Mouse (Mus musculus) lung, embryonic 16.5 days (tissue): Measurements from ENCODE around the gene Dicer1. TPM values are rescaled to one million over a fixed set of nuclear protein-coding genes. Genes with fewer than 3 reads are reported as not detected.

Experiments used
- ATAC-seq: fragments of 200-750 bp; cut with Nextera tagmentation; 2 replicates; pipeline ENCODE4 v1.8.0; 2017; ENCODE audit warnings: low read depth, mild to moderate bottlenecking, moderate library complexity
- H3K27ac ChIP-seq: fragments of 300-500 bp; sonication (generic); 2 replicates; pipeline ENCODE4 v1.5.1; 2014; ENCODE audit warnings: mild to moderate bottlenecking, control low read depth, low read length
- H3K27me3 ChIP-seq: fragments of 300-500 bp; sonication (generic); 2 replicates; pipeline ENCODE4 v1.6.1; 2014; ENCODE audit warnings: low read depth, low read length, mixed read lengths; ENCODE audit not compliant: control insufficient read depth, insufficient read depth
- H3K36me3 ChIP-seq: fragments of 300-500 bp; sonication (generic); 2 replicates; pipeline ENCODE4 v1.6.1; 2014; ENCODE audit warnings: low read length; ENCODE audit not compliant: control insufficient read depth, insufficient read depth
- H3K4me1 ChIP-seq: fragments of 300-500 bp; sonication (generic); replicated peaks from 2 replicates; pipeline ENCODE4 v1.6.1; 2014; ENCODE audit warnings: low read length, mixed read lengths; ENCODE audit not compliant: control insufficient read depth, insufficient read depth
- H3K4me2 ChIP-seq: fragments of 300-500 bp; sonication (generic); 2 replicates; pipeline ENCODE4 v1.6.1; 2014; ENCODE audit warnings: low read depth, low read length, control low read depth
- H3K4me3 ChIP-seq: fragments of 300-500 bp; sonication (generic); 2 replicates; pipeline ENCODE4 v1.5.1; 2014; ENCODE audit warnings: mild to moderate bottlenecking, low read length, control low read depth
- H3K9ac ChIP-seq: fragments of 300-500 bp; sonication (generic); 2 replicates; pipeline ENCODE4 v1.6.1; 2014; ENCODE audit warnings: low read length, control low read depth
- H3K9me3 ChIP-seq: fragments of 300-500 bp; sonication (generic); 2 replicates; pipeline ENCODE4 v1.6.1; 2016; ENCODE audit warnings: low read length; ENCODE audit not compliant: control insufficient read depth
- WGBS: fragments of 180-500 bp; shearing (Covaris S2); extraction: QIAGEN DNeasy Blood & Tissue Kit; methylation state at CpG from one replicate; pipeline ENCODE4 v1.1.7; 2014; 5-methylcytosine and 5-hydroxymethylcytosine counted together
- polyA plus RNA-seq: library from polyadenylated mRNA; unstranded; fragments of >200 nt; fragmentation: Nextera tagmentation; extraction: Ambion mirVana; gene quantifications from 2 replicates; pipeline ENCODE4 v1.2.1, GENCODE M21; 2015

The Dicer1 gene
- polyA plus RNA-seq, 1 experiment from 2014 or later: 15.3 TPM

- H3K4me1 ChIP-seq: peaks cover 20% of the 10 kb centered on the region
- WGBS: 78% methylated on average over 5 of the region's 5 CpGs
- no peaks in the 10 kb centered on the region for H3K9me3 ChIP-seq
- H3K27ac ChIP-seq: no peak overlapping the region
- no peak for ATAC-seq
- no peak overlapping the region for H3K4me3 ChIP-seq
- no peaks in the 10 kb centered on the region for H3K36me3 ChIP-seq
- H3K9ac ChIP-seq: no peak overlapping the region
- no peak overlapping the region for H3K4me2 ChIP-seq
- H3K27me3 ChIP-seq: no peaks in the 10 kb centered on the region
These were observed 4.5 kb downstream of the Dicer1 start for GRCm38 (mm10) chr12:104747252-104747651.

- H3K9ac ChIP-seq: no peak overlapping the region
- WGBS: 90% methylated on average over 2 of the region's 2 CpGs
- H3K27ac ChIP-seq: no peak overlapping the region
- H3K4me1 ChIP-seq: peaks cover 21% of the 10 kb centered on the region
- no peak overlapping the region for H3K4me3 ChIP-seq
- H3K27me3 ChIP-seq: no peaks in the 10 kb centered on the region
- no peaks in the 10 kb centered on the region for H3K36me3 ChIP-seq
- no peak overlapping the region for H3K4me2 ChIP-seq
- no peak for ATAC-seq
- no peaks in the 10 kb centered on the region for H3K9me3 ChIP-seq
These were observed 5.2 kb downstream of the Dicer1 start for GRCm38 (mm10) chr12:104746601-104747000.

DNA sequence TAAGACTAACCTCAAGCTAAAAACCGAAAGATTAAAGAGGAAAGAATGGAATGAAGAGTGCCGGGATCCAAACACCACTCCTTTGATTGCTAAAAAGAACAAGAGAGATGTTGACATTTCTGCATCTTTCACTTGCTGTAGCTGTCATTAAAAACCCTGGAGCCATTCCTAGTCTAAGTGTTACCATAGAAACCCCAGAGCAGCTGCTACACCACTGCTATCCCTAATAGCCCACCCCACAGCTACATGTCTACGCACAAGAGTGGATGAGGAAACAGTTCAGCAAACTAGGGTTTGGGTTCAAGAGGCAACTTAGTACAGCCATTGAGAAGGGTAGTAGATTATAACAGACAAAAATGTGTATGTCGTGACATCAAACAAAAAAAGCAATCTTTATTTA is 8.1 kb downstream of the Dicer1 start:
- no peak for ATAC-seq
- Histone ChIP-seq H3K9me3 (no peaks in the 10 kb centered on the region), H3K9ac (no peak overlapping the region), H3K27me3 (no peaks in the 10 kb centered on the region), H3K4me2 (no peak overlapping the region), H3K4me1 (peaks cover 10% of the 10 kb centered on the region; the same call in 1 of the 2 replicates), H3K36me3 (no peaks in the 10 kb centered on the region), H3K27ac (no peak overlapping the region), H3K4me3 (no peak overlapping the region)
- 47% methylated on average over 4 of the region's 4 CpGs for WGBS

DNA sequence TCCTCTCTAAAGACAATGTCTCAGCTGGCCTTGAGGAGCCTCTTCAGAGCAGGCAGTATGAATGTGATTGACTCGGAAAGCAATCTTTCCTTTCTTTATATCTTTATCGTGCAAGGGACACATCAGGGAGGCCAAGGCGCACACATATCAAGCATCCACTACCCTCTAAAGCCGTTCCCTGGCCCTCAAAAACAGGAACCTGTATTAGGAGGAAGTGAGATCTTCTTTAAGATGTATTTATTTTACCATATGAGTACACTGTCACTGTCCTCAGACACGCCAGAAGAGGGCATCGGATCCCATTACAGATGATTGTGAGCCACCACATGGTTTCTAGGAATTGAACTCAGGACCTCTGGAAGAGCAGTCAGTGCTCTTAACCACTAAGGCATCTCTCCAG is 9.5 kb downstream of the Dicer1 start:
- no peaks in the 10 kb centered on the region for H3K9me3 ChIP-seq
- no peak for ATAC-seq
- WGBS: 72% methylated on average over 6 of the region's 6 CpGs
- peaks cover 3% of the 10 kb centered on the region; the same call in 1 of the 2 replicates for H3K36me3 ChIP-seq
- H3K27ac ChIP-seq: no peak overlapping the region
- peaks cover 13% of the 10 kb centered on the region; the same call in 1 of the 2 replicates for H3K4me1 ChIP-seq
- no peak overlapping the region for H3K9ac ChIP-seq
- H3K4me2 ChIP-seq: no peak overlapping the region
- no peak overlapping the region for H3K4me3 ChIP-seq
- no peaks in the 10 kb centered on the region for H3K27me3 ChIP-seq

- H3K4me1 ChIP-seq: peaks cover 13% of the 10 kb centered on the region; the same call in 1 of the 2 replicates
- no peak overlapping the region for H3K27ac ChIP-seq
- WGBS: 55% methylated on average over 12 of the region's 12 CpGs
- peaks cover 3% of the 10 kb centered on the region; the same call in 1 of the 2 replicates for H3K36me3 ChIP-seq
- no peaks in the 10 kb centered on the region for H3K9me3 ChIP-seq
- no peak overlapping the region for H3K4me3 ChIP-seq
- no peak overlapping the region for H3K4me2 ChIP-seq
- no peak overlapping the region for H3K9ac ChIP-seq
- no peaks in the 10 kb centered on the region for H3K27me3 ChIP-seq
- ATAC-seq: no peak
These were observed 10.6 kb downstream of the Dicer1 start for GRCm38 (mm10) chr12:104740841-104741787.

- H3K4me1 ChIP-seq: peaks cover 15% of the 10 kb centered on the region; the same call in 1 of the 2 replicates
- H3K4me3 ChIP-seq: no peak overlapping the region
- H3K9ac ChIP-seq: no peak overlapping the region
- H3K9me3 ChIP-seq: no peaks in the 10 kb centered on the region
- no peak for ATAC-seq
- H3K36me3 ChIP-seq: peaks cover 8% of the 10 kb centered on the region
- 43% methylated on average over 3 of the region's 3 CpGs for WGBS
- H3K4me2 ChIP-seq: no peak overlapping the region
- no peak overlapping the region for H3K27ac ChIP-seq
- no peaks in the 10 kb centered on the region for H3K27me3 ChIP-seq
These were observed 12.8 kb downstream of the Dicer1 start for GRCm38 (mm10) chr12:104738931-104739330.

DNA sequence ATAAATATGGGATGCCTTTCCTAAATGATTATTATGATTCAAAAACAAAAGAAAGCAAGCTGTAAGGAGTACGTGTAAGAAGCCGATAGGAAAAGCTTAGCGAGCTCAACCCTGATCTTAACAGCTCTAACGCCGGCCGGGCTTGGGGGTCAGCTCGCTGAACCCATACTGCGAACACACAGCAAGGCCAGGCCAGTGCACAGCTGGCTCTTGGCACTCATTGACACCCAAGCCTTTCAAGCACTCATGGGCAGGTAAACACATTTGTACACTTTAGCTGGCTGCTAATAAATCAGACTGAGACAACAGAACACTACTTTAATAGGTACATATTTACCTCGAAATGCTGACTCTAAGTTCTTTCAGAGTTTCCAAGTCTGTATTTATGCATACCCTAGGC is 13.3 kb downstream of the Dicer1 start:
- ATAC-seq: no peak
- Histone ChIP-seq H3K4me3 (no peak overlapping the region), H3K36me3 (peaks cover 8% of the 10 kb centered on the region), H3K4me2 (no peak overlapping the region), H3K9ac (no peak overlapping the region), H3K27ac (no peak overlapping the region), H3K4me1 (peaks cover 15% of the 10 kb centered on the region; the same call in 1 of the 2 replicates), H3K27me3 (no peaks in the 10 kb centered on the region), H3K9me3 (no peaks in the 10 kb centered on the region)
- WGBS: 28% methylated on average over 9 of the region's 9 CpGs

DNA sequence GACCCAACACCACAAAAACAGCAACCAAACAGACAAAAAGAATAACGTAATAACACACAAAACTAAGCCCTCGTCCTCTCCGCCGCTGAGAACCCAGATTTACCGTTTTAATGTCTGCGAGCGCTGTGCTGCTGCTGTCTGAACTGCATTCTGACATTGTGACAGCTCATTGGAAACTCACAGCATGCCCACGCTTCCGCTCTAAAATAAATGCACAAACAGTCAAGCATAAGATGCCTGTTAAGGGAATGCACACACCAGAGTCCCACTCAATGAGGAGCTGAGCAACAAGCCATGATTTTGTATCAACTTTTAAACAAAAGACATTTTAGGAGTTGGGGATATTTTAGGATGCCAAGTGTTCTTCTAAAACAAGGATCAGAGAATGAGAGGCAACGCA is 14.1 kb downstream of the Dicer1 start:
- no peaks in the 10 kb centered on the region for H3K27me3 ChIP-seq
- ATAC-seq: no peak
- H3K4me1 ChIP-seq: peaks cover 15% of the 10 kb centered on the region; the same call in 1 of the 2 replicates
- H3K9me3 ChIP-seq: no peaks in the 10 kb centered on the region
- H3K4me2 ChIP-seq: no peak overlapping the region
- H3K9ac ChIP-seq: no peak overlapping the region
- no peak overlapping the region for H3K4me3 ChIP-seq
- 79% methylated on average over 10 of the region's 10 CpGs for WGBS
- no peak overlapping the region for H3K27ac ChIP-seq
- H3K36me3 ChIP-seq: peaks cover 8% of the 10 kb centered on the region

- H3K4me2 ChIP-seq: no peak overlapping the region
These were observed 15.8 kb downstream of the Dicer1 start for GRCm38 (mm10) chr12:104735993-104736395.

More at GRCm38 (mm10) chr12:104735993-104736395, 15.8 kb downstream of the Dicer1 start:
- Histone ChIP-seq H3K36me3 (peaks cover 15% of the 10 kb centered on the region), H3K9me3 (no peaks in the 10 kb centered on the region), H3K9ac (no peak overlapping the region), H3K4me1 (0 out of 2 replicates have a peak, but pooled peaks cover 9% of the 10 kb centered on the region), H3K4me3 (no peak overlapping the region), H3K27me3 (no peaks in the 10 kb centered on the region), H3K27ac (no peak overlapping the region)
- 66% methylated on average over 3 of the region's 3 CpGs for WGBS
- ATAC-seq: no peak
